Mouse (Mus musculus) mature B cell (primary cell): Measurements from ENCODE around the gene Mrgpra1.
"Not testable (repeated sequence)": the region's sequence is repeated elsewhere in the genome, so short reads cannot be mapped to it uniquely, and the experiment has no call there.

Source experiments
- in situ Hi-C: fragments of 300-500 bp; cut with MboI; formaldehyde crosslinking; loops from 2 replicates; pipeline ENCODE4 v1.14.3; 2019

Gene Mrgpra1

DNA sequence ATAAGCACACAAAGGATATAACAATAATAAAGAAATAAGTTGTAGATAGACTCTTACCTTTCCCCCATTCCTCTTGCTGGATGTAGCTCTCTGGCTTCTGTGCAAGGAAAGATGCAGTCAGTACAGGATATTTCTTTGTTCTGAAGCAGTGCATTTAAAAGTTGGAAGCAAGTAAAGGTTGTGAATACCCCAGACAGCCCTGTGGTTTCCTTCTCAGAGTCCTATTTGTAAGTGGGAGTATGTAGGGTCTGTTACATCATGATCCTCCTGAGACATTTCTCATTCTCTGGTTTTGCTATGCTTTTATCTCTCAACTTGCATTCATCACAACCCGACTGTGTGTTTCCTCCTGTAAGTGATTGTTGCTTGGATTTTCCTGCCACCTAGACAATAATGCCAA is at the start of gene Mrgpra1:
Gene Mrgpra1, minus strand, starts transcription at position 101 of the 400 bp plus-strand sequence.
- in situ Hi-C loops: no loop called here

DNA sequence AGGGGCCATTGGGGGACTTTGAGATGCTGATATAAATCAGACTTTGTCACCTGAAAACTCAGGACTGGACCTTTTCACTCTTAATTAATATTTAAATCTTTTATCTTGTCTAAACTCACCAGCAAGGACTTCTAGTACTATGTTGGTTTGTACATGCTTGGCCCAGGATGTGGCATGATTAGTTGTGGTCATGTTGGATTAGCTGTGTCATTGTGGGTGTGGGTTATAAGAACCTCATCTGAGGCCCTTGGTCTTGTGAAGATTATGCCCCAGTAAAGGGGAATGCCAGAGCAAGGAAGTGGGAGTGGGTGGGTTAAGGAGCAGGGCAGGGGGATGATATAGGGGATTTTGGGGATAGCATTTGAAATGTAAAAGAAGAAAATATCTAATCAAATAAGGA is 47.1 kb upstream of the Mrgpra1 start:
- in situ Hi-C loops: no loop called here

DNA sequence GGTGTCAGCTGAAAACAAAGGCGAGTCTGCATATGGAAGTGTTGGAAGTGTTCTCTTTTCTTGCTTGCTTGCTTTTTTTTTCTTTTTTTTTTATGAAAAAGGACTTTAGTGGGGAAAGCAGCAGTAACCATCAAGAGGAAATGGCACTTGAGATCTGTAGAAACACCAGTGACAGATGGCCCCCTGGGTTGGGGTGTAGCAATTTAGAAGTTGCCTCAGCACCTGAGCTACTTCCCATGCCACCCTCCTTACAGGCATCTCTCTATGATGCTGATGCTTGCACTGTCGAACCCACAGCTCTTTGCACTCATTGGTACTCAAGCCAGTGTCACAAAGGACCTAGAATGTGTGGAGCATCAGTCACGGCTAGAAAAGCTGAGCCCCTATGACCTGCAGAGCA is 5.6 kb downstream of the Mrgpra1 start:
- in situ Hi-C loops: no loop called here

DNA sequence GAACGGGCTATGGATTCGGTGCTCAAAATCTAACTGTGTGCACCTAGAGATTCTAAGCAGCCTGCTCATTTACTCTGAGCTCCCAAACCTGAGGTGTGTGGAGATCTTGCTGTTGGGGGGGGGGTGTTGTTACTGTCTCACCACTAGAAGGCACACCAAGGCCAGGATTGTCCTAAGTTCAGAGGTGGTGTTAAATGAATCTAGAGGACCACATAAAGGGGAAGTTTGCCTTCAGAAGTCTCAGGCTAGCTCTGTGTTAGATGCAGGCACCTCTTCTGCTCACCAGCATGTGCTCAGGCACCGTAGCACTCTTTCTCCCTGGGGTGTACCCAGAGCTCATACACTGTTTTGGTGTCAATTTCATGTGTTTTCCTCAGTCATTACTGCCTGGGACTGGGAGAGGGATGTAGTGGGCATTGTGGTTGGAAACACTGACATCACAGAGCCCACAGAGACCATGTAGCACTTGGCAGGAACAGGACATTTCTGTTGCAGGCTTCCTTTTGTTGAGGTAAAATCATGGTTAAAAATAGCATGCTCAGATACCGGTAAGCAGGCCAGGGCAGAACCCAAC is 8.0 kb downstream of the Mrgpra1 start:
- in situ Hi-C loops: no loop called here

DNA sequence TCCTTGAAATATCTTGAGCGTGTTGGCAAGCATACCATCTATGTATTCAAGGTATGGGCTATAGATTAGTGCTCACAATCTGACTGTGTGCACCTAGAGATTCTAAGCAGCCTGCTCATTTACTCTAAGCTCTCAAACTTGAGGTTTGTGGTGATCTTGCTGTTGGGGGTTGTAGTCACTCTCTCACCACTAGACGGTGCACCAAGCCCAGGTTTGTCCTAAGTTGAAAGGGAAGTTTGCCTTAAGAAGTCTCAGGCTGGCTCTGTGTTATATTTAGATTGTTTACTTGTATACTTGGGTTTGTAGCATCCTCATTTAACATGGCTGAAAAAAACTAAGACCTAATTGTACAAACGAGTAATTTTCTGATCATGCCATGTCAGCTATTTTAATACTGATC is 12.2 kb downstream of the Mrgpra1 start:
- in situ Hi-C loops: not testable (repeated sequence)

DNA sequence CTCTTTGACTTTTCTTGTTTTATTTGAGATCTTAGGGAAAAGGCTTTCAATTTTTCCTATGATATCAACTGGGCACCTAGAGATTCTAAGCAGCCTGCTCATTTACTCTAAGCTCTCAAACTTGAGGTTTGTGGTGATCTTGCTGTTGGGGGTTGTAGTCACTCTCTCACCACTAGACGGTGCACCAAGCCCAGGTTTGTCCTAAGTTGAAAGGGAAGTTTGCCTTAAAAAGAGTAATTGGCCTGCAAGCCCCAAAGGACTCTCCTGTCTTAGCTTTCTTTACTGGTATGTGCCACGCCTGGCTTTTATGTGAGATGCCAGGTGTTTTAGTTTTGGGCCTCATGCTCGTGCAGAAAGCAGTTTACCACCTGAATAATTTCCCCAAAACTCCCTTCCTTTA is 12.7 kb downstream of the Mrgpra1 start:
- in situ Hi-C loops: not testable (repeated sequence)

DNA sequence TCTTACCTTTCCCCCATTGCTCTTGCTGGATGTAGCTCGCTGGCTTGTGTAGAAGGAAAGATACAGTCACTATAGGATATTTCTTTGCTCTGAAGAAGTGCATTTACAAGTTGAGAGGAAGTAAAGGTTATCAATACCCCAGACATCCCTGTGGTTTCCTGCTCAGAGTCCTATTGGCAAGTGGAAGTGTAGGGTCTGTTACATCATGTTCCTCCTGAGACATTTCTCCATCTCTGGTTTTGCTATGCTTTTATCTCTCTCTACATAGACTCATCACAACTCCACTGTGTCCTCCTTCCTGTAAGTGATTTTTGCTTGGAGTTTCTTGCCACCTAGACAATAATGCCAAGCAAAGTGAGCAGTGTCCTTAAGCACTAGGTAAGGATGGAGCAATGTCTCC is 35.7 kb downstream of the Mrgpra1 start:
- in situ Hi-C loops: no loop called here

DNA sequence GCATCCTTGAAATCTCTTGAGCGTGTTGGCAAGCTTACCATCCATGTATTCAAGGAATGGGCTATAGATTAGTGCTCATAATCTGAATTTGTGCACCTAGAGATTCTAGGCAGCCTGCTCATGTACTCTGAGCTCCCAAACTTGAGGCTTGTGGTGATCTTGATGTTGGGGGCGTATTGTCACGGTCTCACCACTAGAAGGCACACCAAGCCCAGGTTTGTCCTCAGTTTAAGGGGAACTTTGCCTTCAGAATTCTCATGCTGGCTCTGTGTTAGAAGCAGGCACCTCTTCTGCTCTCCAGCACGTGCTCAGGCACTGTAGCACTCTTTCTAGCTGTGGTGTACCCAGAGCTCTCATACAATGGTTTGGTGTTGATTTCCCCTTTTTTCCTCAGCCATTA is 41.8 kb downstream of the Mrgpra1 start:
- in situ Hi-C loops: no loop called here

DNA sequence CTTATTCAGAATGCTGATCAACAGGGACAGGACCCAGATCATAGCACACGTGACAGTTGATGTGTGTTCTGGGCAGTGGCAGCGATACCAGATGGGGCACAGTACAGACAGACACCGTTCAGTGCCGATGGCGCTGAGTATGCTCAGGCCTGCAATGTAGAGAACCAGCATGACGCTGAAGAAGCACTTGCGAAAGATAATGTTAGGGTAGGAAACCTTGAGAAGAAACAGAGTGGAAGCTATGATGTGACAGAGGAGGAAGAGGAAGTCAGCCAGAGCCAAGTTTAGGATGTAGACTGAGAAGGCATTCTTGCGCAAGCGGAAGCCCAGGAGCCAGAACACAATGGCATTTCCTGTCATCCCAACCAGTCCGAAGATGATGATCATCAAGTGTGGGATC is 44.2 kb downstream of the Mrgpra1 start:
- in situ Hi-C loops: no loop called here

DNA sequence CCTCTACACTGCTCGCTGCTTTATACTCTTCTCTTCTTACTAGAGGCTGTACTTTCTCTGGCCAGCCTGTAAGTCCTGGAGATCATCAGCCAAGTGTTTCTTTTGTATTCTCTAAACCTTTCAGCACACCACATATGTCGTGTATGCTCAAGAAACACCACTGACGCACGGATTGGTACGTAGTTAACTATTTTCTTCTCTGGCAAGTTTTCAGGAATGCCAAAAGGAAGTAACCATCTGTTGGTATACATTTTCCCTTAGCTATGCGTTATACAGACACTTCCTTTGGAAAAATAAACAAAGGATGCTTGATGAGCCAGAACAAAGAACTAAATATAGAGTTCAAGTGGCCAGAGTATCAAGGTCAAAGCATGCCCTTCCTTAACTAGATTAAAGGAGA is 49.4 kb downstream of the Mrgpra1 start:
- in situ Hi-C loops: not testable (repeated sequence)

DNA sequence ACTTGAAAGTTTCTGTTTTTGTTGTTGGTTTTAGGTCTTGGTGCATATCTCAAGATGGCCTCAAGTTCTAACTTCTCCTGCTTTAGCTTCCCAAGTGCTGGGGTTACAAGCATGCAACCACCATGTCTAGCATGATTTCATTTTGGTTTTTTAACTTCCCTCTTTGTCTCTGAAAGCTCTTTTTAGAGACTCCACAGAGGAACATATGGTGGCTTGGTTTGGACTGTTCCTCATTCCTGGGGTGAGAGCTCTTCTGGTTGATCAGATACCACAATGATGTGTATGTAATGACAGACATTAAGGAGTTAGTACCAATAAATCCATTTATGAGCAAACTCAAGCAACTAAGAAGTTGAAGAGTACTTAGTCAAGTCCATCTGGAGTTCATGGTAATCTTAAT is 54.4 kb downstream of the Mrgpra1 start:
- in situ Hi-C loops: not testable (repeated sequence)
